Mouse (Mus musculus): ENCODE results near the gene Tigd4.
"Not testable (repeated sequence)": the region's sequence is repeated elsewhere in the genome, so short reads cannot be mapped to it uniquely, and the experiment has no call there.

Tigd4 gene

DNA sequence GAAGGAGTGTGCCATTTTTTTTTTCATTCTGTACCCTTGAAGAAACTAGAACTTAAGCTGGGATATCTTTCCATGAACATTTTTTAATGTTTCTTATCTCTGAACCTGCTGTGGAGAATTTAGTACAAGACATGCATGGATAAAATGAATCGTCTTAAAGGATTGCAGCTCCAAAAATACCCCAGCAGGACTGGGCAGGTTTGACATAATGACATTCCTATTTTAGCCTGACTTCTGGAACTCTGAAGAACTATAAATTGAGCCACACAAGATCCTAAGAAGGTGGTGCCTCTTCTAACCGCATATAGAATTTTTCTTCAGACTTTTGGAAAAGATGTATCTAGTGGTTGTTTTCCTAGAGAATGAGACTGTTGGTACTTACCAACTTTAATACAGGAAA lies at the start of gene Tigd4:
TSS of gene Tigd4 (plus strand) at position 301 of the 400 bp plus-strand sequence.
- no peak for DNase-seq (ENCODE audit: low spot score)

DNA sequence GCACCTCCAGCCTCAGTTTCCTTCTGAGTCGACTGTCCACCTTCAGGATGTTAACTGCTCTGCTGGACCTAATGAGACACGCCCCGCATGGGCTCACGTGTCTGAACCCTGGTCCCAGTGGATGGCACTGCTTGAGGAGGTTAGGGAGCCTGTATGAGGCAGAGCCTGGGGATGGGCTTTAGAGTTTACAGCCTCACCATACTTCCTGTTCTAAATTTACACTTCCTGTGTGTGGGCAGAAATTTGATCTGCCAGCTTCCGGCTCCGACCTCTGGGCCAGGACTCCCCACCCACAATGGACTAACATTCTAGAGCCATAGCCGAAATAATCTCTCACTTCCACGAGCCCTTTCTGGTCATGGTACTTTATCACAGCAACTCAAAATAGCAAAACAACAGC lies 46.2 kb upstream of the Tigd4 start:
- no peak for DNase-seq (ENCODE audit: low spot score)

- no peak for DNase-seq (ENCODE audit: low spot score)
Measured at GRCm38 (mm10) chr3:84555780-84556179, 37.6 kb upstream of the Tigd4 start.

DNA sequence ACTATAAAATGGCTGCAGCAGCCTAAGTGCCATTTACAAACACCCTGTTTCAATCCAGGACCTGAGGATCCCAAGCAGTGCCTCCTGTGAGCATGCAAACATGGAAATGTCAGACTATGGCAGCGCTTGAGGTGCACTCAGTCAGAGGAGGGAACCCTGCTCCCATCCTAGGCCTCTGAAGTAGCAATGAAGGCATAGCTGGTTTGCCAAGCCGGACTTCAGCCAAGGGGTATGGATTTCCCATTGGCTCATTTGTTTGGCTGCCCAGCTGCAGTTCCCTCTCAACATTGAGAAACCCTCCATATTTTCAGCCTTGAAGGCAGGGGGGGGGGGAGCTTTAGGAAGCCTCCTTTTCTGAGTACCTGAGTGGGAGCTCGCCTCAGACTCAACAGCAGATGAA lies 35.1 kb upstream of the Tigd4 start:
- DNase-seq (ENCODE audit: low spot score), result no peak

DNA sequence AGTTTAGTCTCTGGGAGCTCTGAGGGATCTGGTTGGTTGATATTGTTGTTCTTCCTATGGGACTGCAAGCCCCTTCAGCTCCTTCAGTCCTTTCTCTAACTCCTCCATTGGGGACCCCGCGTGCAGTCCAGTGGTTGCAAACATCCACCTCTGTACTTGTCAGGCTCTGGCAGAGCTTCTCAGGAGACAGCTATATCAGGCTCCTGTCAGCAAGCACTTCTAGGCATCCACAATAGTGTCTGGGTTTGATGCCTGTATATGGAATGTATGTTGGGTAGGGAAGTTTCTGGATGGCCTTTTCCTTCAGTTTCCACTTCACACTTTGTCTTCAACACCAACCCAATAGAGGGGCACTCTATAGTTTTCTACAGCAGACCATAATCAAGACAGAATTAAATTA lies 30.5 kb upstream of the Tigd4 start:
- DNase-seq (ENCODE audit: low spot score), result not testable (repeated sequence)

DNA sequence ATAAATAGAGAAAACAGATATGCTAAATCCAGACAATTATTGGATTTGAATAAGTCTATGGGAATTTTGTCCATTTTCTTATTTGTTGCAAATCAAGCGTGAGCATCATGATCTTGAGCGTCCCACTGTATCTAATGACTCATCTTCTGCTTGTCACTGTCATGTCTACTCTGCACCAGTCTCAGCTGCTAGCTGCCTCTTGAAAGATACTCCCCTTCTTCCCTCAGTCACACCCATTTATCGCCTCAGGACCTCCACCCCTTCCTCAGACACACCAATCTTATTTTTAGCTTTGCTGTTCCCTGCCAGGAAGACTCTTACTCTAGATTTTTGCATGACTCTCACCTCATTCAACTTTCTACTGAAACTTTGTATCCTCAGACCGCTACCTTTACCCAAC lies 30.0 kb upstream of the Tigd4 start:
- no peak for DNase-seq (ENCODE audit: low spot score)

DNA sequence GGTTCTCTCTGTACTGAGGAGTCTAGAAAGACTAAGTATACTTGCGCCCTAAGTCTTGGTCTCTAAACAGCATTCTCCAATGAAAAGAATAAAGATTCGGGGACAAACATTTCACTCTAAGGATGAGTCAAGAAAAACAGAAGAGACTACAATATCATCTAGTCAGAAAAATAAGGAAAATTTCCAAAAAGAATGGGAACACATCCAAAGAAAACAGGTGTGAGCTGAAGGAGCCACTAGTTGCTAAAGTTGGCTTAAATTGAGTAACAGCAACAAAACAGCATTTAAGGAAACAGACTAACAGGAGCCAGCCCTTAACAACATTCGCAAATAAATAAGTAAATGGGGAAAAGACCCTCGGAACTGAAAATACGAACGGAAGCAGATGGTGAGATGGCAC lies 24.8 kb upstream of the Tigd4 start:
- DNase-seq (ENCODE audit: low spot score), result no peak

DNA sequence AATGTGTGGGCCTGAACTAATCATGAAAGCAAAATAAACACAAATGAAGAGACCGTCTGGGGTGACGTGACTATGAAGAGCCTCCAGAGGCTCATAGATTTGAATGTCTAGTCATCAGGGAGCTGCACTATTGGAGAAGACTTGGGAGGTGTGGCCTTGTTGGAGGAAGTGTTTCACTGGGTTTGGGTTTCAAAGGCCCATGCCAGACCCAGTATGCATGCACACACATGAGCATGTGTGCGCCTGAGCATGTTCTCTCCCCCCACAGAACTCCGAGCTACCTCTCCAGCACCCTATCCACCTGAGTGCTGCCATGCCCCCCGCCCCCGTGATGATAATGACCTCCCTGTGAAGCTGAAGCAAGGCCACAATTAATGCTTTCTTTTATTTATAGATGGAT lies 23.8 kb upstream of the Tigd4 start:
- DNase-seq (ENCODE audit: low spot score), result no peak

GRCm38 (mm10) chr3:84570501-84570900 lies 22.9 kb upstream of the Tigd4 start:
- DNase-seq (ENCODE audit: low spot score), result no peak

GRCm38 (mm10) chr3:84580716-84581115 lies 12.7 kb upstream of the Tigd4 start:
- no peak for DNase-seq (ENCODE audit: low spot score)

GRCm38 (mm10) chr3:84581696-84582022 lies 11.7 kb upstream of the Tigd4 start:
- DNase-seq (ENCODE audit: low spot score), result no peak

DNA sequence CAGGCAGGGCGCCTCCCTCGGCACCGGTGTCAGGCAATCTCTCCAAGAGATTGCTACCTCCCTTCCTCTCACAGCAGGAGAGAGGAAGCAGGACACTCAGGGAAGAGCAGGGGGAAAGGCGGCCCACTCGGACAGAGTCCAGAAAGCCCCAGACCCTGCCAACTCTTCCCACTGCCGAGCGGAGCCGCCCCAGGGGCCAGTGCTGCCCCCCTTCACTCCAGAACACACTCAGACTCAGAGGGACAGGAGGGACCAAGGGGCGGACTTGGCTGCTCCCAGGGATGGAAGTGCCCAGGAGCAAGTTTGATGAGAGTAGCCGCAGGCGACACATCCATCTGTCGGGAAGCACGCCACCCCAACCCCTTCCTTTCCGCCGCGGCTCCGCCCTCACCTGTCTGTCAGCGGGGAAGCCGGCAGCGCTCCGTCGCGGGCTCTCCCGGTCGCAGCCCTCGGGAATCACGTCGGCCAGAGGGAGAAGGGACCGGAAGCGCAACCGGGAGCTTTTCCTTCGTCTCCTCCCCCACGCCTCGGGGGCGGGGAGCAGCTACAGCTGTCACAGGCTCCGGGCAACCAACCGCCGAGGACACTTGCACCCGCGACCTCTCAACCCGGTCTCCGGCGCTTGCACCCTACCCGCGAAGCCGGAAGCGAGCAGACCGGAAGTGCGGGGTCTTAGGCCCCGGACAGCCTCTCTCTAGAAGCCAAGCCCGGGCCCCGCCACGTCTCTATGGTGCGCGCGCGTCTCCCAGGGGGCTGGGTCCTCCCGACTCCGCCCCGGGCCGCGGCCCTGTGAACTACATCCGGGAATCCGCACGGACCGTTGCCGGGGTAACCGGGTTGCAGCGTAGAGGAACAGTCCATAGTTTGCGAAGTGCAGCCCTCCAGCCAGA lies 11.1 kb upstream of the Tigd4 start, which contains the start of gene Arfip1:
TSS of gene Arfip1 (minus strand) at position 603 of the 890 bp plus-strand sequence.
- peak; percentile 97 for DNase-seq (ENCODE audit: low spot score)

- no peak for DNase-seq (ENCODE audit: low spot score)
Measured at GRCm38 (mm10) chr3:84582913-84583276, 10.5 kb upstream of the Tigd4 start.

- no peak for DNase-seq (ENCODE audit: low spot score)
Measured at GRCm38 (mm10) chr3:84586736-84587135, 6.6 kb upstream of the Tigd4 start.

GRCm38 (mm10) chr3:84594894-84595676 lies 1.7 kb downstream of the Tigd4 start:
- no peak for DNase-seq (ENCODE audit: low spot score)

DNA sequence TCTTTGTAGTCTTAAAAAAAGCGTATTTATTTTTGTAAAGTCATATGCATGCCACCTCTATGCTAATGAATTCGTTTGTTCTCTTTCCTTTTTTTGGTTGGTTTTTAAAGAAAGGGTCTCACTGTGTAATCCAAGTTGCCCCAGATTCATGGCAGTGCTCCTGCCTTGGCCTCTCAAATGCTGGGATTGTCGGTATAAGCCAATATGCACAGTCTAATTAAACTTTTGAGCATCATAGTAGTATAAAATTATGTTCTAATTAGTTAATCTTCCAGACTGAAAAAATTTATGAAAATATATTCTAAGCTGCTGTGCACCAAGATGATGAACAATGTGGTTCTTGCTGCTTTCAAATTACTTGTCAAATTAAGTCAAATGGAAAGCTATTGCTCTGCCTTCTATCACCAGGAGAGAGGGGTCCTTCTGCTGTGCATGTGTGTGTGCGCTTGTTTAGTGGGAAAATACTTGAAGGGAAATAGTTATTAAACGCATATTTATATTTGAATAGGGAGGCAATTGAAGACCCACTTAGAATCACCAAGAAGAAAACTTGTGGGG lies 2.4 kb downstream of the Tigd4 start:
- DNase-seq (ENCODE audit: low spot score), result no peak

GRCm38 (mm10) chr3:84597996-84598734 lies 4.8 kb downstream of the Tigd4 start:
- DNase-seq (ENCODE audit: low spot score), result no peak

DNA sequence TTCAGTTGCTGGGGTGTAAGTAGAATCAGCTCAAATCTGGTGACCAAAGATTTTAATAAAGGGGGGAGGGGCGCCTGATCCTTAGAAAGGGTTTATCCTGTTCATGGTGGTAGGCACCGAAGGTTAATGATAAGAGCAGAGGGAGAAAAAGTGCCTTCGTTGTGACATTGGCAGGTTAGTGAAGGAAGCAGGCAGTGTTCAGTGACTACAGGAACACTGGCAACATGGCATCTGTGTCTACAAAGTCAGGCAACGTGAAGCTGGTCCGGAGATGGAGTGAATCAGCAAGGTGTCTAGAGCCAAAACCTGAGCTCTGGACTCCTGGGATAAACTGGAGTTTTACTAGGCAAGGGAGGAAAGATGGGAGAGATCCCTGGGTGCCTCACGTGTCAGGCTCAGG lies 5.4 kb downstream of the Tigd4 start:
- DNase-seq (ENCODE audit: low spot score), result no peak

DNA sequence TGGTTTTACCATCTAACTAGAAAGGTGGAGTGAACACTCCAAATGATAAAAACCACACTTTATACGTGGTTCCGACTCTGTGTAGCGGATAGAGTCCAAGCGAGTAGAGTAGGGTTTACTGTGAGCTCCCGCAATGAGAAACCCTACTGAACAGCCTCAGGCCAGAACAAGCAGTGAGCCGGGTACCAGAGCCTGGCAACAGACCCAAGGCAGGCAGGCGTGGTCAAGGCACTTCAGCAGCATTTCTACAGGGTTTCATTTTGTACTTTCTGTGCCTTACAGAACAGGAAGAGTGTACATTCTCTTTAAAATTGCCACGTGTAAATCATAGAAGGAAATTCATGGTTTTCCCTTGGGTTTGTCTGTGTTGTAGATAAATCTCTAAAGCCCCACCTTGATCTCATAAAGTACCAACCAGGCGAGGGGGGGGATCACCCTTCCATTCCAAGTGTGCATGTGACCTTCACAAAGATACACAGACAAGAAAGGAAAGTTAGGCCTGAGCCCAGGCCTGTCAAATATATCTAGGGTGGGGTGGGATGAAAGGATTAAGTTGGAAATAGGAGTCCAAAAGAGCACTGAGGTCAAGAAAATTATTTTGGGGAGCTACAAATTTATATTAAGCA lies 8.6 kb downstream of the Tigd4 start:
- DNase-seq (ENCODE audit: low spot score), result no peak

DNA sequence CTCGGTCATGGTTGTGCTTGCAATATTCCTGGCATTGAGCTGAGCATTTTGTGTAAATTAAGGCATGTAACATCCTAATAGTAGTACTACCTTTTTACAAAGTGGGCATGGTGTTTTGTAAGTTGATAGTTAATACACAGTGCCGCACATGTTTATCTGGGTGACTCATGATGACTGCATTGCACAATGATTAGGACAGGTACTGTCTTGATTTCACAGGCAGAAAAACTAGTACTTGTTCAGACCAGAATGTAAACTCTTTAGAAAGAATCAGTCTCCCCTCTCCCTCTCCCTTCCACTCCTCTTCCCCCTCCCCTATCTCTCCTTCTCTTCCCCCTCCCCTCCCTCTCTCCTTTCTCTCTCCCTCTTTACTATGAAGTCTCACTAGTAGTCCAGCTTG lies 9.4 kb downstream of the Tigd4 start:
- no peak for DNase-seq (ENCODE audit: low spot score)

GRCm38 (mm10) chr3:84603212-84603611 lies 9.8 kb downstream of the Tigd4 start:
- DNase-seq (ENCODE audit: low spot score), result no peak

DNA sequence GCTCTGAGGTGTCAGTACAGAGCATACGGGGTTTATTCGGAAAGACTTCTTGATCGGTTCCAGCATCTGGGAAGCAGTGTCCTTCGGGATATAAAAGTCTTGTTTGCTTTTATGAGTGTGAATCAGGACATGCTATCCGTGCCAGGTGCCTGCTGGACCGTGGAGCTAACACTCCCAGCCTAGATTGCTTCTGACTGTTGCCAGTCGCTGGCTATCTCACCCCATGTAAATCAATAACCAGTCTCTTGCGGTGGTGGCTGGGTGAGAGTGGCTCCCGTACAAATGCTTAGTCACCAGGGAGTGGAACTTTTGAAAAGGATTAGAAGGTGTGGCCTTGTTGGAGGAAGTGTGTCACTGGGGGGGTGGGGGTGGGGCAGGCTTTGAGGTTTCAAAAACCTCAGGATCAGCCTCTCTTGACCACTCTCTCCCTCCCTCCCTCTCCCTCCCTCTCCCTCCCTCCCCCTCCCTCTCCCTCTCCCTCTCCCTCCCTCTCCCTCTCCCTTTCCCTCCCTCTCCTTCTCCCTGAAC lies 16.9 kb downstream of the Tigd4 start:
- DNase-seq (ENCODE audit: low spot score), result no peak
